Mouse (Mus musculus) forebrain, embryonic 10.5 days (tissue): Measurements from ENCODE around the gene Kpna6. TPM values are rescaled to one million over a fixed set of nuclear protein-coding genes. Genes with fewer than 3 reads are reported as not detected.

ENCODE experiments used
- DNase-seq: peaks from one replicate; pipeline ENCODE4 v3.0.0-alpha.2; 2017; ENCODE audit warnings: low spot score; ENCODE audit errors: extremely low spot score
- H3K27ac ChIP-seq: fragments of 300-500 bp; sonication (generic); 2 replicates; pipeline ENCODE4 v1.5.1; 2016; ENCODE audit warnings: mild to moderate bottlenecking
- H3K27me3 ChIP-seq: fragments of 300-500 bp; sonication (generic); 2 replicates; pipeline ENCODE4 v1.6.1; 2016; ENCODE audit warnings: mild to moderate bottlenecking; ENCODE audit not compliant: poor library complexity, severe bottlenecking
- H3K36me3 ChIP-seq: fragments of 300-500 bp; sonication (generic); replicated peaks from 2 replicates; pipeline ENCODE4 v1.6.1; 2016; ENCODE audit warnings: mild to moderate bottlenecking, moderate library complexity
- H3K4me1 ChIP-seq: fragments of 300-500 bp; sonication (generic); 2 replicates; pipeline ENCODE4 v1.6.1; 2016
- H3K4me3 ChIP-seq: fragments of 300-500 bp; sonication (generic); 2 replicates; pipeline ENCODE4 v1.5.1; 2016; ENCODE audit warnings: mild to moderate bottlenecking, moderate library complexity
- H3K9me3 ChIP-seq: fragments of 300-500 bp; sonication (generic); 2 replicates; pipeline ENCODE4 v1.6.1; 2016; ENCODE audit warnings: mild to moderate bottlenecking, moderate library complexity
- WGBS: fragments of 180-500 bp; shearing (Covaris S2); methylation state at CpG from one replicate; pipeline ENCODE4 v1.1.7; 2016; 5-methylcytosine and 5-hydroxymethylcytosine counted together
- polyA plus RNA-seq: library from polyadenylated mRNA; unstranded; fragments of >200 nt; fragmentation: Nextera tagmentation; extraction: Ambion mirVana; gene quantifications from 2 replicates; pipeline ENCODE4 v1.2.1, GENCODE M21; 2016

Gene Kpna6
- polyA plus RNA-seq, 1 experiment from 2014 or later, result 15.1 TPM

GRCm38 (mm10) chr4:129683901-129684493 lies 11.4 kb upstream of the Kpna6 start:
- Histone ChIP-seq H3K27ac (no peak overlapping the region), H3K9me3 (no peaks in the 10 kb centered on the region), H3K36me3 (peaks cover 93% of the 10 kb centered on the region), H3K4me1 (no peaks in the 10 kb centered on the region), H3K27me3 (no peaks in the 10 kb centered on the region), H3K4me3 (no peak overlapping the region)
- WGBS, result 88% methylated on average over 11 of the region's 11 CpGs
- DNase-seq, result no peak

DNA sequence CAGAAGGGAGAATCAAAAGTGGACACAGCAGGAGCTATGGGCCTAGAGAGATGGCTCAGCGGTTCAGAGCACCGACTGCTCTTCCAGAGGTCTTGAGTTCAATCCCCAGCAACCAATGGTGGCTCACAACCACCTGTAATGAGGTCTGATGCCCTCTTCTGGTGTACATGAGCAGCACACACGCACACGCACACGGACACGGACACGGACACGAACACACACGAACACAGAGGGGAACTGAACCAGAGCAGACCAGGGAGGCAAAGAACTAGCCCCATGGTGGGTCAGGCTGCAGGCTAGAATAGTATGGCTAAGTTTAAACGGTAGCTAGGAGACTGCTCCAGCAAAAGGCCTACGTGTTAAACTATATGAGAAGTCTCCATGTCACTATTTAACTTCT lies 9.3 kb upstream of the Kpna6 start:
- Histone ChIP-seq H3K9me3 (no peaks in the 10 kb centered on the region), H3K27me3 (no peaks in the 10 kb centered on the region), H3K27ac (no peak overlapping the region), H3K36me3 (peaks cover 94% of the 10 kb centered on the region), H3K4me1 (no peaks in the 10 kb centered on the region), H3K4me3 (no peak overlapping the region)
- WGBS, result 94% methylated on average over 11 of the region's 11 CpGs
- DNase-seq, result no peak

DNA sequence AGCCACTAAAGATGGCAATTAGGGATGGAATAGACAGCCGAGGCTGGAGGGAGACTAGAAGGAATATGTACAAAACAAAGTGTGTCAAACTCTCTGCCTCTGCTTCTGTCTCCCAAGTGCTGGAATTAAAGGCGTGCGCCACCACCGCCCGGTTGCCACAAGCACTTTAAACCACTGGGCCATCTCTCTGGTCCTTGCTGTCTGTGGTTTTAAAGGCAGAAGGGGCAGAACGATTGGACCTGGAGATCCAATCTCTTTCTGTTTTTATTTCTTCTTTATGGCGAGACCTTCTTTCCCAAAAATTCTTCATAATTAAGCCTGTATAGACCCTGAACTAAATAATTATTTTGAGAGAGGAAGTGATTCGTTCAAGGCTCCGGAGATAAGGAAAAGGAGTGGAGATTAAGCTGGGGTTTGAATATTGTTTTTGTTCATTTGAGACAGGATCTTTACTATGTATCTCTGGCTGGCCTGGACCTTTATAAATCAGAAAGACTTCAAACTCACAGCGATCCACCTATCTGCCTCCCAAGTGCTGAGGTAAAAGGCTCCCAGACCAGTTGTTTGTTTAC lies 397 bp upstream of the Kpna6 start:
- no peaks in the 10 kb centered on the region for H3K27me3 ChIP-seq
- no peak for DNase-seq
- 11% methylated on average over 10 of the region's 10 CpGs for WGBS
- H3K27ac ChIP-seq, result peak overlapping the region; percentile 94
- peaks cover 27% of the 10 kb centered on the region for H3K4me1 ChIP-seq
- H3K9me3 ChIP-seq, result no peaks in the 10 kb centered on the region
- peak overlapping the region; percentile 98 for H3K4me3 ChIP-seq
- H3K36me3 ChIP-seq, result peaks cover 45% of the 10 kb centered on the region

DNA sequence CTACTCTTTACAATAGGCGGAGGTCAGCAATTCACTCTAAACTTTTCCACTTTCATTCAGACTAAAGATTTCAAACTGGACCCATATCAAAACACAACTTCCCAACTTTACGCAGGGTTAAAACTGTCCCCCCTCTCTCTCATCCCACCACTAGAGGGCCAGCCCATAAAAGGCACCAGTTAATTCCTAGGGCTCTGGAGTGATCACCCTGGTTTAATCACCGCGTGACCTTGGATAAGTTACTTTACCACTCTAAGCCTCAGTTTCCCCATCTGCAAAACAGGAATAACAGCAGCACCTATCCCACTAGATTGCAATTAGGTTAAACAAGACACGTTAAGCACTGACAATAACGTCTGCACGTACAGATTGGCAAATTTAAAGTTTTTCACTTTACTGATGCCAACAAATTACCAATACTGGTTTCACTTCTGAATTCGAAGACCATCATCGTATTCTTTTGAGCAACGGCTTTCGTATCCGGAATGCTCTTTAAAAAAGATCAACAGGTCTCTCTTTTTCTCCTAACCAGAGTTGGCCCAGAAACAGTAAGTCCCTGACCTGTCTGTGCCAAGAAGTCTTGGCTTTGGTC lies 980 bp downstream of the Kpna6 start:
- Histone ChIP-seq H3K4me3 (peak overlapping the region; percentile 98), H3K27me3 (no peaks in the 10 kb centered on the region), H3K9me3 (no peaks in the 10 kb centered on the region), H3K27ac (peak overlapping the region; percentile 94), H3K4me1 (peaks cover 27% of the 10 kb centered on the region), H3K36me3 (peaks cover 44% of the 10 kb centered on the region)
- DNase-seq, result peak; percentile 35
- WGBS, result 11% methylated on average over 12 of the region's 12 CpGs

DNA sequence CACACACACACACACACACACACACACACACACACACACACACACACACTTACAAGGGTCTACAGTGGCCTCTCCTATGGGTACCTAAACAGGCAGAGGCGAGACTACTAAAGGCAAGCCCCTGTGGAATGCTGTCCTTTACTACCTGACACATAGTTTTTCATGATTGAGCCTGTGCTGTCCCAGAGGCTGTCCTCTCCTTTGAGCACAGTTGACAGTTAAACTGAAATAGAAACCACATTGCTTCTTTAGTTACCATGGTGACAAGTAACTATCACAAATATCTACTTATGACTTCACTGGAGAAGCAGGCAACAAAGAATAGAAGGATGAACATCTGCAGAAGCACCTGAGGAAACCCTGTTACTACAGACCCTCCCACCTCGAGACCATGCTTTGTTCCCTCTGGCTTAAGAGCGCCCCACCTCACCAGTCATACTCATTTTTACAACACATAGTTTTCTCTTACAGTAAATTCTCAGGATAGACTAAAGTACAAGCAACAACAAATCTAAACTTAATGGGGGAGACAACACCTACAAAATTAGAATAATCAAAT lies 10.2 kb downstream of the Kpna6 start:
- H3K4me3 ChIP-seq, result no peak overlapping the region
- 90% methylated on average over 3 of the region's 3 CpGs for WGBS
- H3K4me1 ChIP-seq, result no peaks in the 10 kb centered on the region
- H3K27me3 ChIP-seq, result no peaks in the 10 kb centered on the region
- no peak overlapping the region for H3K27ac ChIP-seq
- H3K9me3 ChIP-seq, result no peaks in the 10 kb centered on the region
- DNase-seq, result no peak
- H3K36me3 ChIP-seq, result peaks cover 89% of the 10 kb centered on the region

- DNase-seq, result no peak
- Histone ChIP-seq H3K4me3 (no peak overlapping the region), H3K27me3 (no peaks in the 10 kb centered on the region), H3K4me1 (no peaks in the 10 kb centered on the region), H3K36me3 (peaks cover 89% of the 10 kb centered on the region), H3K9me3 (no peaks in the 10 kb centered on the region), H3K27ac (no peak overlapping the region)
- WGBS, result 93% methylated on average over 3 of the region's 3 CpGs
These were observed 11.0 kb downstream of the Kpna6 start for GRCm38 (mm10) chr4:129661584-129661983.

DNA sequence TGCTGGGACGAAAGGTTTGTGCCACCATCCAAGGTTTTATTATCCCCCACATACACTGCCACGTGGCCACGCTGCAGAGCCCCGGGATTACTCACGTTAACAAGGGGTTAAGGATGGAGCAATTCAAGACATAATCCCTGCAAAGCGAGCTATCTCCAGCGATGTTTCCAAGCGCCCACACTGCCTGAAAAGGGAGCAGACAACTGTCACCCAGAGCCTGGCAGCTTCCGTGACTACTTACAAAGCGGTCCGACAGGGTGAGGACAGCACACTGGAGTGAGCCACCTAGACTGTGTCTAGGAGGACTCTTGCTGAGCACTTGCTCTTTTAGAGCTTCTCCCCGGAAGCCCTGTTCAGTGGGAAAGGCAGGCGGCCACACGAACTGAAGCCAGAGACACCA lies 17.8 kb downstream of the Kpna6 start:
- H3K4me3 ChIP-seq, result no peak overlapping the region
- no peaks in the 10 kb centered on the region for H3K9me3 ChIP-seq
- no peak for DNase-seq
- no peaks in the 10 kb centered on the region for H3K4me1 ChIP-seq
- H3K27ac ChIP-seq, result no peak overlapping the region
- no peaks in the 10 kb centered on the region for H3K27me3 ChIP-seq
- peaks cover 99% of the 10 kb centered on the region for H3K36me3 ChIP-seq
- WGBS, result 93% methylated on average over 14 of the region's 14 CpGs

DNA sequence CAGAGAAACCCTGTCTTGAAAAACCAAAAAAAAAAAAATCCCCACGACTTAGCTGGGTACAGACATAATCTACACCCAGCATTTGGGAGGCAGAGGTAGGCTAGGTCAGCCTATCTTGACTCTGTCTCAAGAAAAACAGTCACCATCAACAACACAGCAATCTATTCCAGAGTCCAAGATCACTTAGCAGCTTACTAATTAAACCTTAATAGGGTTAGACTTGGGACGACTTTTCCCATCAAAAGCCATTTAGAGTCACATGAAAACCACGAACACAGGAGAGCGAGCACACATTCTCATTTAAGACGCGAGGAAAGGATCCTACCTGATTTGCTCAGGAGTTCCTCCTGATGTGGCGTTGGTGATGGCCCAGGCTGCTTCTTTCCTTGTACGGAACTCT lies 22.2 kb downstream of the Kpna6 start:
- no peaks in the 10 kb centered on the region for H3K4me1 ChIP-seq
- DNase-seq, result no peak
- no peaks in the 10 kb centered on the region for H3K9me3 ChIP-seq
- H3K27me3 ChIP-seq, result no peaks in the 10 kb centered on the region
- H3K4me3 ChIP-seq, result no peak overlapping the region
- no peak overlapping the region for H3K27ac ChIP-seq
- H3K36me3 ChIP-seq, result peaks cover 100% of the 10 kb centered on the region
- 94% methylated on average over 8 of the region's 8 CpGs for WGBS

- Histone ChIP-seq H3K4me1 (no peaks in the 10 kb centered on the region), H3K9me3 (no peaks in the 10 kb centered on the region), H3K36me3 (peaks cover 99% of the 10 kb centered on the region), H3K4me3 (no peak overlapping the region), H3K27ac (no peak overlapping the region), H3K27me3 (no peaks in the 10 kb centered on the region)
- WGBS, result 79% methylated on average over 1 of the region's 1 CpGs
- DNase-seq, result no peak
These were observed 23.9 kb downstream of the Kpna6 start for GRCm38 (mm10) chr4:129648656-129649055.

DNA sequence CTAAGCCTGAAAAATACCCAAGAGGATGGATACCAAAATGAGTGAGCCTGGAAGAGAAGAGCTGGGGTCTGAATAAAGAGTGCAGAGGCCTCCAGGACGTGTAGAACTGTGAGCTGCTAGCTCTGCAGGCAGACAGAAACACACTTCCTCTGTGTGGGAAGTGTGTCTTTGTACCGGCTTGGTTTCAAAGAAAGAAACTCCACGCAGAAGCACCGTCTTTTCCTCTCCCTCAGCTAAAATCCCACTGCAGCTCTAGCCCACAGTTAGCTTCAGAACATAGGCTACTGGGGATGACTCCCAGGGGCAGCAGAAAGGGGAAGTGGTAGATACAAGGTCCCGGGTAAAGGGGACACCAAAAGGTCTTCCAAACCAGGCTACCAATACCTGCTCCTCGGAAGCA lies 27.4 kb downstream of the Kpna6 start:
- no peaks in the 10 kb centered on the region for H3K27me3 ChIP-seq
- peaks cover 10% of the 10 kb centered on the region for H3K4me1 ChIP-seq
- peaks cover 69% of the 10 kb centered on the region for H3K36me3 ChIP-seq
- DNase-seq, result no peak
- WGBS, result 89% methylated on average over 6 of the region's 6 CpGs
- no peaks in the 10 kb centered on the region for H3K9me3 ChIP-seq
- H3K4me3 ChIP-seq, result no peak overlapping the region
- no peak overlapping the region for H3K27ac ChIP-seq

DNA sequence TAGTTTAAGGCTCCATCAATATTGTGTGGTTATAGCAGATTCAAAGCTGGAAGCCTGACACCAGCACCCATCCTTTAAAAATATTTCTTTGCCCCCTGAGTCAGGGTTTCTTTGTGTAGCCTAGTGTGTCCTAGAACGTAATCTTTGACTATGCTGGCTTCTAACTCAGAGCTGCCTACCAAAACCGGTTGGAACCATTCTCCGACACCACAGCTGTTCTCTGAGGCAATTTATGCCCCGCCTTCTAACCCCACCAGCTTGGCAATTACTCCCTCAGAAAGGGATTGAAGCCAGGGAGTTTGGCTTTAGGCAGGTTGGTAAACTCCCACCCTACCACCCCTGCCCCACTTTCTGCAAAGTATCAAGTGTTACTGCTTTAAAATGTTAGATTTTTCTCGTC lies 30.8 kb downstream of the Kpna6 start:
- no peaks in the 10 kb centered on the region for H3K27me3 ChIP-seq
- WGBS, result 51% methylated on average over 5 of the region's 5 CpGs
- H3K36me3 ChIP-seq, result peaks cover 65% of the 10 kb centered on the region
- peaks cover 30% of the 10 kb centered on the region for H3K4me1 ChIP-seq
- DNase-seq, result no peak
- H3K9me3 ChIP-seq, result no peaks in the 10 kb centered on the region
- peak overlapping the region; percentile 79 for H3K4me3 ChIP-seq
- H3K27ac ChIP-seq, result peak overlapping the region; percentile 92

DNA sequence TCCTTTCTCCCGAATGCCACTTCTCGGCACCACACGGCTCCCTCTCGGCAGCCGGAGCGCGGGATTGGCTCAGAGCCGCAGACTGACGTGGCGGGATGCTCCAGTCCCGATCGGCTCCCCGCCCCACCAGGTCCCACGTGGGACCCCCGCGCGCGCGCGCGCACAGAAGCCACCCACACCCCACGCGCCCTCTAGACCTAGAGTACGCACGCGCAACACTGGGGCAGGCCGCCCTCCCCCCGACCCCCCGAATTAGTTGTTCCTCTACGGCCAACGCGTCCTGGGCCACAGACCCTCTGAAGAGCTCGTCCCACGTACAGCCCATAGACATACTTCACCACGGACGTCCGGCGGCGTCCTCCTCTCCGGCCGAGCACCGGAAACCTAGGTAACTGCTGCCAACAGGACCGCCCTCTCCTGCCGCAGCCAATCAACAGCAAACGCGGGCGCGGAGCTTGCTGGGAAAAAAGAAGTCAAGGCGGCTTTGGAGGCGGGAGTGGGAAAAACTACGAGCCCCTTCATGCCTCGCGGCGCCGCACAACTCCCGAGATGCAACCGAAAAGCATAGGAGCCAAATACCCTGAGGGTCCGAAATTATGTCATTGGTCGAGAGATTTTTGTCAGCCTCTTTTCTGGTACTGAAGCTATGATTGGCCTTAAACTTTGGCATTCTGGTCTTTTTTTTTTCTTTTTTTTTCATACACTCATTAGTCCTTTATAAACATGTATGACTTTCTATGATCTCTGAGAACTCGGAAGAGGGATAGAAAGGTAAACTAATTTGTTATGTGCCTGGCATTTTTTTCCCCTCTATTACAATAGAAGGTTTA lies 31.7 kb downstream of the Kpna6 start, which contains the start of gene Txlna:
TSS of gene Txlna (minus strand) at position 428 of the 830 bp plus-strand sequence.
- H3K9me3 ChIP-seq, result no peaks in the 10 kb centered on the region
- WGBS, result under 1% methylated on average over 60 of the region's 60 CpGs

More for the DNA sequence above, 31.7 kb downstream of the Kpna6 start, which contains the start of gene Txlna:
- Histone ChIP-seq H3K27me3 (no peaks in the 10 kb centered on the region), H3K4me1 (peaks cover 30% of the 10 kb centered on the region), H3K27ac (peak within 1 kb of the TSS; percentile 92), H3K36me3 (peaks cover 65% of the 10 kb centered on the region), H3K4me3 (peak within 1 kb of the TSS; percentile 79)
- peak; percentile 99 for DNase-seq
